Mouse (Mus musculus) midbrain, embryonic 11.5 days (tissue): ENCODE measurements at regions not wholly inside any gene's neighbourhood (a gene's known extent, or its start where the extent isn't known, plus 50 kb on each side); places are given as distances from the start of the nearest gene placed in this dataset.

ENCODE experiments used
- ATAC-seq: fragments of 200-750 bp; cut with Nextera tagmentation; 2 replicates; pipeline ENCODE4 v1.8.0; 2017; ENCODE audit warnings: moderate TSS enrichment, moderate library complexity; ENCODE audit not compliant: low FRiP score
- DNase-seq: peaks from one replicate; pipeline ENCODE4 v3.0.0; 2015; ENCODE audit warnings: low spot score; ENCODE audit errors: missing footprints
- H3K27ac ChIP-seq: fragments of 300-500 bp; sonication (generic); 2 replicates; pipeline ENCODE4 v1.5.1; 2014; ENCODE audit warnings: low read depth, low read length
- H3K27me3 ChIP-seq: fragments of 300-500 bp; sonication (generic); 2 replicates; pipeline ENCODE4 v1.6.1; 2014; ENCODE audit warnings: mild to moderate bottlenecking, low read length, moderate library complexity, mixed read lengths; ENCODE audit not compliant: control insufficient read depth, insufficient read depth
- H3K36me3 ChIP-seq: fragments of 300-500 bp; sonication (generic); 2 replicates; pipeline ENCODE4 v1.6.1; 2014; ENCODE audit warnings: mild to moderate bottlenecking, low read length, moderate library complexity, mixed read lengths; ENCODE audit not compliant: control insufficient read depth, insufficient read depth
- H3K4me1 ChIP-seq: fragments of 300-500 bp; sonication (generic); 2 replicates; pipeline ENCODE4 v1.6.1; 2014; ENCODE audit warnings: low read length; ENCODE audit not compliant: control insufficient read depth, insufficient read depth
- H3K4me2 ChIP-seq: fragments of 300-500 bp; sonication (generic); 2 replicates; pipeline ENCODE4 v1.6.1; 2014; ENCODE audit warnings: mild to moderate bottlenecking, moderate library complexity
- H3K4me3 ChIP-seq: fragments of 300-500 bp; sonication (generic); 2 replicates; pipeline ENCODE4 v1.5.1; 2014; ENCODE audit warnings: low read depth, low read length
- H3K9ac ChIP-seq: fragments of 300-500 bp; sonication (generic); 2 replicates; pipeline ENCODE4 v1.6.1; 2014; ENCODE audit warnings: low read length
- H3K9me3 ChIP-seq: fragments of 300-500 bp; sonication (generic); 2 replicates; pipeline ENCODE4 v1.6.1; 2016; ENCODE audit warnings: low read length; ENCODE audit not compliant: control insufficient read depth
- WGBS: fragments of 180-500 bp; shearing (Covaris S2); extraction: QIAGEN DNeasy Blood & Tissue Kit; methylation state at CpG from one replicate; pipeline ENCODE4 v1.1.7; 2014; 5-methylcytosine and 5-hydroxymethylcytosine counted together

GRCm38 (mm10) chr9:117716476-117716875 is 86.8 kb upstream of the Rbms3 start:
- H3K9ac ChIP-seq: no peak overlapping the region
- H3K4me2 ChIP-seq: no peak overlapping the region
- no peaks in the 10 kb centered on the region for H3K4me1 ChIP-seq
- no peak overlapping the region for H3K27ac ChIP-seq
- ATAC-seq (no peak), DNase-seq (no peak)
- H3K27me3 ChIP-seq: no peaks in the 10 kb centered on the region
- no peak overlapping the region for H3K4me3 ChIP-seq
- WGBS: 84% methylated on average over 6 of the region's 6 CpGs
- H3K9me3 ChIP-seq: no peaks in the 10 kb centered on the region
- no peaks in the 10 kb centered on the region for H3K36me3 ChIP-seq

GRCm38 (mm10) chr9:117714741-117715675 is 85.3 kb upstream of the Rbms3 start:
- Histone ChIP-seq H3K9ac (no peak overlapping the region), H3K9me3 (no peaks in the 10 kb centered on the region), H3K4me1 (no peaks in the 10 kb centered on the region), H3K4me3 (no peak overlapping the region), H3K36me3 (no peaks in the 10 kb centered on the region), H3K27ac (no peak overlapping the region), H3K4me2 (no peak overlapping the region), H3K27me3 (no peaks in the 10 kb centered on the region)
- no peak for DNase-seq
- 84% methylated on average over 13 of the region's 13 CpGs for WGBS
- ATAC-seq: no peak

- WGBS: 85% methylated on average over 4 of the region's 4 CpGs
- H3K36me3 ChIP-seq: no peaks in the 10 kb centered on the region
- no peak overlapping the region for H3K4me2 ChIP-seq
- H3K9ac ChIP-seq: no peak overlapping the region
- ATAC-seq: no peak
- no peaks in the 10 kb centered on the region for H3K9me3 ChIP-seq
- no peak overlapping the region for H3K4me3 ChIP-seq
- H3K27me3 ChIP-seq: no peaks in the 10 kb centered on the region
- no peak overlapping the region for H3K27ac ChIP-seq
- H3K4me1 ChIP-seq: no peaks in the 10 kb centered on the region
- DNase-seq: no peak
These were observed 83.4 kb upstream of the Rbms3 start for GRCm38 (mm10) chr9:117713121-117713520.

- DNase-seq: no peak
- no peak overlapping the region for H3K4me3 ChIP-seq
- no peak overlapping the region for H3K9ac ChIP-seq
- H3K36me3 ChIP-seq: no peaks in the 10 kb centered on the region
- no peaks in the 10 kb centered on the region for H3K9me3 ChIP-seq
- H3K4me2 ChIP-seq: no peak overlapping the region
- no peak for ATAC-seq
- WGBS: 81% methylated on average over 5 of the region's 5 CpGs
- H3K27ac ChIP-seq: no peak overlapping the region
- H3K27me3 ChIP-seq: no peaks in the 10 kb centered on the region
- H3K4me1 ChIP-seq: no peaks in the 10 kb centered on the region
These were observed 82.1 kb upstream of the Rbms3 start for GRCm38 (mm10) chr9:117711793-117712192.

GRCm38 (mm10) chr9:117710966-117711365 is 81.3 kb upstream of the Rbms3 start:
- no peaks in the 10 kb centered on the region for H3K27me3 ChIP-seq
- no peak overlapping the region for H3K4me3 ChIP-seq
- H3K27ac ChIP-seq: no peak overlapping the region
- ATAC-seq: no peak
- no peak overlapping the region for H3K4me2 ChIP-seq
- no peak for DNase-seq
- no peak overlapping the region for H3K9ac ChIP-seq
- no peaks in the 10 kb centered on the region for H3K9me3 ChIP-seq
- H3K36me3 ChIP-seq: no peaks in the 10 kb centered on the region
- H3K4me1 ChIP-seq: no peaks in the 10 kb centered on the region
- 96% methylated on average over 9 of the region's 9 CpGs for WGBS

- no peak overlapping the region for H3K9ac ChIP-seq
- no peaks in the 10 kb centered on the region for H3K9me3 ChIP-seq
- no peak overlapping the region for H3K4me3 ChIP-seq
- H3K4me2 ChIP-seq: no peak overlapping the region
- no peaks in the 10 kb centered on the region for H3K36me3 ChIP-seq
- no peak for DNase-seq
- ATAC-seq: no peak
- WGBS: 87% methylated on average over 13 of the region's 13 CpGs
- H3K27me3 ChIP-seq: no peaks in the 10 kb centered on the region
- H3K27ac ChIP-seq: no peak overlapping the region
- no peaks in the 10 kb centered on the region for H3K4me1 ChIP-seq
These were observed 80.0 kb upstream of the Rbms3 start for GRCm38 (mm10) chr9:117709677-117710076.

GRCm38 (mm10) chr9:117693001-117693400 is 63.3 kb upstream of the Rbms3 start:
- Histone ChIP-seq H3K27ac (no peak overlapping the region), H3K9me3 (no peaks in the 10 kb centered on the region; the same call in 1 of the 2 replicates), H3K4me2 (no peak overlapping the region), H3K27me3 (no peaks in the 10 kb centered on the region), H3K36me3 (no peaks in the 10 kb centered on the region), H3K4me1 (no peaks in the 10 kb centered on the region), H3K9ac (no peak overlapping the region), H3K4me3 (no peak overlapping the region)
- no peak for ATAC-seq
- WGBS: 88% methylated on average over 8 of the region's 8 CpGs
- DNase-seq: peak; percentile 65

GRCm38 (mm10) chr9:117692486-117692885 is 62.8 kb upstream of the Rbms3 start:
- H3K4me1 ChIP-seq: no peaks in the 10 kb centered on the region
- no peaks in the 10 kb centered on the region for H3K27me3 ChIP-seq
- no peak overlapping the region for H3K9ac ChIP-seq
- DNase-seq: peak; percentile 78
- no peak overlapping the region for H3K4me3 ChIP-seq
- H3K4me2 ChIP-seq: no peak overlapping the region
- H3K27ac ChIP-seq: no peak overlapping the region
- H3K36me3 ChIP-seq: no peaks in the 10 kb centered on the region
- ATAC-seq: 0 out of 2 replicates have a peak, but pooled peaks have one; percentile 9
- H3K9me3 ChIP-seq: no peaks in the 10 kb centered on the region; the same call in 1 of the 2 replicates
- WGBS: 36% methylated on average over 9 of the region's 9 CpGs

GRCm38 (mm10) chr9:117689946-117690345 is 60.2 kb upstream of the Rbms3 start:
- ATAC-seq: no peak
- Histone ChIP-seq H3K4me2 (no peak overlapping the region), H3K9ac (no peak overlapping the region), H3K36me3 (no peaks in the 10 kb centered on the region), H3K27me3 (no peaks in the 10 kb centered on the region), H3K27ac (no peak overlapping the region), H3K4me1 (no peaks in the 10 kb centered on the region), H3K4me3 (no peak overlapping the region), H3K9me3 (no peaks in the 10 kb centered on the region; the same call in 1 of the 2 replicates)
- 72% methylated on average over 4 of the region's 4 CpGs for whole genome bisulfite sequencing
- peak; percentile 53 for DNase-seq
